In the genomic region with DNA sequence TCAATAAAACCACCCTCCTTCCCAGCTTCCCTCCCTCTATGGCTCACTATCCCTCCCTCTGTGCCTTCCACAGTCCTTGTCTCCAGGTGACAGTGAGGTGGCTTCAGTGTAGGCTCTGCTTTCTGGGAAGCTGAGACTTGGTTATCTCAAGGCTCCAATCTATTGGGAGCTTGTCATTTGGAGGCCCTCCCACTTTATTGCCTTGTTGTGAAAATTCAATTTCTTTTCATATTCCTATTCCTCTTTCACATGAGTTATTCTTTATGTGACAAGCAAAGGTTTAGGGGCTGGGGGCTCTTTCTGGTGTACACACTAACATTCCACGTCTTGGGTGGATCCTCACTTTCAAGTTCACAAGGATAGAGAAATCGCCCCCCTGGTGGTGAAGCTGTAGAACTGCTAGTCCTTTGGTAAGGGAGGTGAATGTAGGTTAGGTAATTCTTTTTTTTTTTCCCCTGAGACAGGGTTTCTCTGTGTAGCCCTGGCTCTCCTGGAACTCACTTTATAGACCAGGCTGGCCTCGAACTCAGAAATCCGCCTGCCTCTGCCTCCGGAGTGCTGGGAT, we compare ENCODE assay signal across 9 mouse cellular contexts. TPM values are rescaled to one million over a fixed set of nuclear protein-coding genes. Genes with fewer than 3 reads are reported as not detected.
DNase-seq lines count a peak whose midpoint lies in the region; ATAC-seq and TF ChIP-seq lines count a peak whose summit lies in the region.
"Had no signal": no experiment of that assay in that cellular context is flagged by ENCODE, and none has a peak within 500 bp of the region (broad histone marks: within the 10 kb centered on the region; RNA-seq: fewer than 3 reads in every experiment).

No protein-coding gene starts in this region.

- DNase-seq in forebrain, embryonic 14.5 days (ENCODE audit: low spot score): peak; percentile 50
- peak; percentile 72 for DNase-seq in 3T3-L1 (ENCODE audit: low read depth, low spot score)
- peak; percentile 47 for DNase-seq in T-cell, adult 2 months (ENCODE audit: low spot score)
- peak; percentile 31 for DNase-seq in forelimb bud, embryonic 11.5 days (ENCODE audit: low read depth, low spot score)
- DNase-seq in lung, postnatal 0 days (ENCODE audit: low spot score): peak; percentile 74
- DNase-seq in thymus, postnatal 36 days: peak; percentile 33 to 44
- no peak for DNase-seq in layer of hippocampus, postnatal 14 days (ENCODE audit: low spot score in 2 of 2)

- TF ChIP-seq CTCF in lung, postnatal 0 days (IDR thresholded peaks at IDR 0.05): peak; percentile 77

- 60% methylated on average over 5 of the region's 5 CpGs for WGBS in forebrain, embryonic 14.5 days
- 65% methylated on average over 5 of the region's 5 CpGs for WGBS in forebrain, embryonic 15.5 days
- 55% methylated on average over 5 of the region's 5 CpGs for WGBS in lung, postnatal 0 days

- H3K27ac ChIP-seq in forebrain, embryonic 14.5 days (ENCODE audit: low read depth, low read length): no peak overlapping the region
- H3K27ac ChIP-seq in forebrain, embryonic 15.5 days (replicated peaks): no peak overlapping the region
- H3K27ac ChIP-seq in lung, postnatal 0 days (ENCODE audit: low read length): 0 out of 2 replicates have a peak overlapping the region, but pooled peaks have one; percentile 57
- H3K27ac ChIP-seq: macrophage had no signal

- H3K4me3 ChIP-seq in forebrain, embryonic 14.5 days (ENCODE audit: low read depth, low read length): no peak overlapping the region
- no peak overlapping the region for H3K4me3 ChIP-seq in forebrain, embryonic 15.5 days
- H3K4me3 ChIP-seq in lung, postnatal 0 days (ENCODE audit: low read depth, low read length): no peak overlapping the region

- no peaks in the 10 kb centered on the region for H3K9me3 ChIP-seq in forebrain, embryonic 14.5 days (replicated peaks; ENCODE audit: control insufficient read depth, low read length)
- H3K9me3 ChIP-seq in forebrain, embryonic 15.5 days: no peaks in the 10 kb centered on the region
- H3K9me3 ChIP-seq in lung, postnatal 0 days (ENCODE audit: low read length): no peaks in the 10 kb centered on the region

- no peaks in the 10 kb centered on the region for H3K36me3 ChIP-seq in forebrain, embryonic 14.5 days (ENCODE audit: control insufficient read depth, insufficient read depth, low read length)
- H3K36me3 ChIP-seq in forebrain, embryonic 15.5 days: no peaks in the 10 kb centered on the region
- H3K36me3 ChIP-seq in lung, postnatal 0 days (ENCODE audit: insufficient read depth, low read length): no peaks in the 10 kb centered on the region

- no peak for ATAC-seq in forebrain, embryonic 14.5 days
- no peak for ATAC-seq in forebrain, embryonic 15.5 days (replicated peaks)
- ATAC-seq in lung, postnatal 0 days: no peak

- H3K9ac ChIP-seq in forebrain, embryonic 14.5 days (ENCODE audit: low read length): no peak overlapping the region
- no peak overlapping the region for H3K9ac ChIP-seq in forebrain, embryonic 15.5 days (replicated peaks)
- no peak overlapping the region for H3K9ac ChIP-seq in lung, postnatal 0 days (replicated peaks; ENCODE audit: low read depth)

- no peak for TF ChIP-seq EP300 in lung, postnatal 0 days (IDR thresholded peaks at IDR 0.05)

- H3K27me3 ChIP-seq in forebrain, embryonic 14.5 days (replicated peaks; ENCODE audit: control insufficient read depth, insufficient read depth, low read length): no peaks in the 10 kb centered on the region
- H3K27me3 ChIP-seq in forebrain, embryonic 15.5 days: no peaks in the 10 kb centered on the region
- H3K27me3 ChIP-seq in lung, postnatal 0 days (replicated peaks; ENCODE audit: insufficient read depth, low read length): no peaks in the 10 kb centered on the region

- no peak overlapping the region for H3K4me2 ChIP-seq in forebrain, embryonic 14.5 days (ENCODE audit: low read length)
- no peak overlapping the region for H3K4me2 ChIP-seq in forebrain, embryonic 15.5 days (replicated peaks)
- no peak overlapping the region for H3K4me2 ChIP-seq in lung, postnatal 0 days (replicated peaks; ENCODE audit: low read depth, low read length)

- peaks cover 5% of the 10 kb centered on the region; the same call in 1 of the 2 replicates for H3K4me1 ChIP-seq in forebrain, embryonic 14.5 days (ENCODE audit: control insufficient read depth, insufficient read depth, low read length)
- peaks cover 7% of the 10 kb centered on the region for H3K4me1 ChIP-seq in forebrain, embryonic 15.5 days
- peaks cover 5% of the 10 kb centered on the region; the same call in 1 of the 2 replicates for H3K4me1 ChIP-seq in lung, postnatal 0 days (ENCODE audit: insufficient read depth, low read depth, low read length)

RNA-seq across cellular contexts. Expression of a gene that starts 37.9 kb away (rescaled TPM):
- polyA plus RNA-seq in forebrain, embryonic 14.5 days (2014; fragmentation: Nextera tagmentation; extraction: Ambion mirVana): 92.3 and 134 TPM in 2 replicates
- polyA plus RNA-seq in forebrain, embryonic 15.5 days (2015; fragmentation: Nextera tagmentation; extraction: Ambion mirVana): 212 and 213 TPM in 2 replicates
- polyA plus RNA-seq in lung, postnatal 0 days (2015; fragmentation: Nextera tagmentation; extraction: Ambion mirVana): 103 and 128 TPM in 2 replicates
- total RNA-seq in layer of hippocampus, postnatal 14 days (2021): 100 to 1,000 TPM; 267 to 274 TPM

RNA-seq across cellular contexts. Expression of a gene that starts 38.0 kb away (rescaled TPM):
- polyA plus RNA-seq in forebrain, embryonic 14.5 days (2014; fragmentation: Nextera tagmentation; extraction: Ambion mirVana): 5.7 TPM in 2 replicates
- 5.4 and 5.5 TPM in 2 replicates for polyA plus RNA-seq in forebrain, embryonic 15.5 days (2015; fragmentation: Nextera tagmentation; extraction: Ambion mirVana)
- polyA plus RNA-seq in lung, postnatal 0 days (2015; fragmentation: Nextera tagmentation; extraction: Ambion mirVana): 4.8 and 5.0 TPM in 2 replicates
- total RNA-seq in layer of hippocampus, postnatal 14 days (2021): 1 to 10 TPM; 6.6 to 7.1 TPM

RNA-seq across cellular contexts. Expression of a gene that starts 42.8 kb away (rescaled TPM):
- 99.4 and 112 TPM in 2 replicates for polyA plus RNA-seq in forebrain, embryonic 14.5 days (2014; fragmentation: Nextera tagmentation; extraction: Ambion mirVana)
- polyA plus RNA-seq in forebrain, embryonic 15.5 days (2015; fragmentation: Nextera tagmentation; extraction: Ambion mirVana): 94.2 and 99.8 TPM in 2 replicates
- polyA plus RNA-seq in lung, postnatal 0 days (2015; fragmentation: Nextera tagmentation; extraction: Ambion mirVana): 5.4 and 6.4 TPM in 2 replicates
- total RNA-seq in layer of hippocampus, postnatal 14 days (2021): 10 to 100 TPM; 37.4 to 38.5 TPM

RNA-seq across cellular contexts. Expression of a gene that starts 54.7 kb away (rescaled TPM):
- polyA plus RNA-seq in forebrain, embryonic 14.5 days (2014; fragmentation: Nextera tagmentation; extraction: Ambion mirVana): 5,294 and 5,616 TPM in 2 replicates
- 4,659 and 4,677 TPM in 2 replicates for polyA plus RNA-seq in forebrain, embryonic 15.5 days (2015; fragmentation: Nextera tagmentation; extraction: Ambion mirVana)
- 2,346 and 2,640 TPM in 2 replicates for polyA plus RNA-seq in lung, postnatal 0 days (2015; fragmentation: Nextera tagmentation; extraction: Ambion mirVana)
- 1,000 to 10,000 TPM; 1,675 to 1,723 TPM for total RNA-seq in layer of hippocampus, postnatal 14 days (2021)

Comparison
In these comparisons a context has a peak if more than half of its experiments do, and no peak if none do; other contexts are left out.
1. DNase-seq: peak in forebrain, embryonic 14.5 days (single experiment), 3T3-L1 (single experiment), T-cell, adult 2 months (single experiment), forelimb bud, embryonic 11.5 days (single experiment), lung, postnatal 0 days (single experiment) and thymus, postnatal 36 days (2 of 2); none in layer of hippocampus, postnatal 14 days (0 of 2).
2. RNA of a gene that starts 42.8 kb away (polyA plus RNA-seq): 99.4 to 112 TPM in forebrain, embryonic 14.5 days and 94.2 to 99.8 TPM in forebrain, embryonic 15.5 days; 5.4 to 6.4 TPM in lung, postnatal 0 days; every median in the first group is over 10 times any median in the second.